Mouse (Mus musculus) adrenal gland, adult (tissue): ENCODE measurements around the gene Tnks2.
"Not testable (repeated sequence)": the region's sequence is repeated elsewhere in the genome, so short reads cannot be mapped to it uniquely, and the experiment has no call there.

Source experiments
- DNase-seq, 2 experiments: peaks; one replicate each; pipeline ENCODE4 v3.0.0; 2022 to 2023; ENCODE audit warnings: low spot score in 1 of 2; ENCODE audit not compliant: inconsistent age in 2 of 2

The Tnks2 gene

GRCm38 (mm10) chr19:36821301-36821700 lies 12.7 kb upstream of the Tnks2 start:
- DNase-seq, result not testable (repeated sequence)

- DNase-seq, result no peak
These were observed 11.3 kb upstream of the Tnks2 start for GRCm38 (mm10) chr19:36822701-36823100.

DNA sequence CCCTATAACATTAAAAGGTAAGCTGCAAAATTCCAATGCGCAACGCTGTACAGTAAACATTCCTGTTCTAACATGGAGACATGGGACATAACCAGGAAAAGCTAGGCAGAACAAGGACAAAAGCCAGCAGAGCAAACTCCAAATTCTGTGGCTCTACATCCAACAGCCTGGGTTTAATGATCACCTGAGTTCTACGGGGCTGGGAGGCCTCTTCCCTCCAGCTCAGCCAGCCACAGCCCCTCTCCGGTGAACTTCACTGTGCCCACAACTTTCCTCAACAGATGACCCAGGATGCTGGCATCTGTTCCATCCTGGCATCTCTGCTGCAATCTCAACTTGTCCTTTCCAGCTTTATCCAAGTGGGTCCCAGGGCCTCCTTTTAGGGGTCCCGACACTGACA lies 6.4 kb upstream of the Tnks2 start:
- DNase-seq, result no peak

DNA sequence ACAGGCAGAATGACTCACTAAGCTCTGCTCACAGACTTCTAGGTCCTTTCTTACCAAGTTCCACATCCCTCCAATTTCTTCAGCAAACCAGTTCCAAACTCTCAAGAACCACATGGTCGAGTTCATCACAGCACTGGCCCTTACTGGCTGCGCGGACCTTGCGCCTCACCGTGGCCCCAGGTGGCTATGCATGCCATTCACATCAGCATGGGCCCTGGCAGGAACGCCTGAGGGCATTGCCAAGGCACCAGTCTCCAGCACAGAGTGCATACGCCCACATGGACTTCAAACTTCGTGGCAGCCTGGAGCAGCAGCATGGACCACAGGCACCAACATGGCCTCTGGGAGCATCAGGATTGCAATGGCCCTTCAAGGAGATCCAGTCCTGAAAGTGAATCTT lies 5.7 kb upstream of the Tnks2 start:
- no peak for DNase-seq

- peak; percentile 19 to 76 for DNase-seq
These were observed 863 bp upstream of the Tnks2 start for GRCm38 (mm10) chr19:36832951-36833787.

DNA sequence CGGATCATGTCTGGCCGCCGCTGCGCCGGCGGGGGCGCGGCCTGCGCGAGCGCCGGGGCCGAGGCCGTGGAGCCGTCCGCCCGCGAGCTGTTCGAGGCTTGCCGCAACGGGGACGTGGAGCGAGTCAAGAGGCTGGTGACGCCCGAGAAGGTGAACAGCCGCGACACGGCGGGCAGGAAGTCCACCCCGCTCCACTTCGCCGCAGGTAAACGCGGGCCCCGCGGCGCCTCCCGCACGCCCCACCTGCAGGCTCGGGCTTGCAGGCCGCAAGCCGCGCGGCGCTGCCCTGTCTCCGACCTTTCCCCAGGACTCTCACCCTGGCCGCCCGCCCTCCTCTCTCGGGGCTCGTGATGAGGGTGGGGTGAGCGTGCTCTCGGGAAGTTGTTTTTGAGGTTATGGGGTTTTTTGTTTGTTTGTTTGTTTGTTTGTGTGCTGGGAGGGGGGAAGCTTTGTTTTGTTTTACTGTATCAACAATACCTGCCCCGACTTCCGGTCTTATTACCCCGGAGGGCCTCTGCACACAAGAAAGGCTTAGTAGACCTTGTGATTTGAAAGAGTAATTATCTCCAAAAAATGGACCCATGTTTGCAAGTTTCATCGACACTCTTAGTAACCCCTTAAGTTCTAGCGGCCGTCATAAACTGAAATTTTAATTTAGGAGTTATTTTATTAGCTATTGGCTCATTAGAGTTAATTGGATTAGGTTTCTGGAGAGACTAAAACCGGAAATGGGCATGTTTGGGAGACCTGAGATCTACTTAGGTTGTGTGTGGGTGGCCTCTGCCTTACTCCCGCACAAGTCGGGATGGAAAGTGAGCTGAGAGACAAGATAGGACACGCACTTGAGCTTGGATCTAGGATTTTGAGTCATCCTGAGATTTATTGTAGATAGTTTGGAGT lies 750 bp downstream of the Tnks2 start:
- peak; percentile 27 to 82 for DNase-seq

DNA sequence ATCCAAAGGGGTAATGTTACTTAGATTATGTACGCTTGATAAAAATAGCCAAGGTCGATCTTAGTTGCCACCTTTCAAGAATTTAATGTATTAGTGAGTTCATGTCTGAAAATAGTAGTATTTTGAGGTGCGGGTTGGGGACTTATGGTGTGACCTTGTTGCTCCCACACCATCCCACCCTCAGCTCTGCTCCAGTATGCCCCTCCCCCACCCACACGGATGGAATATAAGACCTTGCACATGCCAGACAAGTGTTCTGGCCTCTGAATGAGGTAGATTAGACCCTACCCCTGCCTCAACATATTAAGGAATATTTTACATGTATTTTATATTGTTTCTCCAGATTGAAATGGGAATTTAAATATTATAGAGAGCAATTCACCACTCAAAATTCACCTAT lies 2.0 kb downstream of the Tnks2 start:
- peak in 1 of 2 experiments; percentile 51 for DNase-seq

GRCm38 (mm10) chr19:36840301-36840700 lies 6.3 kb downstream of the Tnks2 start:
- DNase-seq, result peak in 1 of 2 experiments; percentile 72

DNA sequence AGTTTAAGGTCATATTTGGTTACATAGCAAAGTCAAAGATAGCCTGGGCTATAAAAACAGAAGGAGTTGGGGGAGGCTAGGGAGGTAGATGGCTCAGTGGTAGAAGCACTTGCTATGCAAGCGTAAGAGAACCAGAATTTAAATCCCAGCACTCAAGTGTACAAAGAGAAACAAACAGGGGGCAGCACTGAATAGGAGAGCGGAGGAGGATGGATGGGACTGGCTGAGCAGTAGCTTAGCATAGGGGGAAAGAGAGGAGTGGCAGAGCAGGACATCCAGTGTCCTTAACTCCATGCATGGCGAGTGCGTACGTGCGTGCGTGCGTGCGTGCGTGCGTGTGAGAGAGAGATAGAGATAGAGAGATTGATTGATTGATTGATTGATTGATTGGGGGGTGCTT lies 9.8 kb downstream of the Tnks2 start:
- no peak for DNase-seq

- DNase-seq, result peak; percentile 64 to 84
These were observed 11.9 kb downstream of the Tnks2 start for GRCm38 (mm10) chr19:36845924-36846323.

GRCm38 (mm10) chr19:36853831-36854230 lies 19.8 kb downstream of the Tnks2 start:
- no peak for DNase-seq

- DNase-seq, result peak; percentile 77 to 83
These were observed 23.8 kb downstream of the Tnks2 start for GRCm38 (mm10) chr19:36857851-36858250.

DNA sequence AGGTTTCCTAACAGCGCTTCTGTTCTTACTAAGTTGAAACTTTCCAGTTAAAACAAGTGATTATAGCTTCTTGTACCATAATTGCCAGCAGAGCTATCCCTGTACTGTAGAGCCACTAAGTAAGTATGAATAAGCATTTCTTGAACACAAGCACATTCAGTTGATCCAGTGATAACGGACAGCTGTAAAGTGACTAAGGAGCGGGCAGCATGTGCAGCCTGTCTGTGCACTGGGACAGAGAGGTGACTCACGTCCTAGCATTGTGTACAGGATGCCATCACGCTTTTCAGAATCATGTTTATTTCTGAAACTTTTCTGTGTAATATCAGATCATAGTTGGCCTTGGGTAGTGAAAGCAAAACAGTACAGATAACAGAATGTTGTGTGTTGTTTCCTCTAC lies 26.4 kb downstream of the Tnks2 start:
- peak; percentile 48 to 56 for DNase-seq

GRCm38 (mm10) chr19:36865905-36866304 lies 31.9 kb downstream of the Tnks2 start:
- DNase-seq, result no peak

DNA sequence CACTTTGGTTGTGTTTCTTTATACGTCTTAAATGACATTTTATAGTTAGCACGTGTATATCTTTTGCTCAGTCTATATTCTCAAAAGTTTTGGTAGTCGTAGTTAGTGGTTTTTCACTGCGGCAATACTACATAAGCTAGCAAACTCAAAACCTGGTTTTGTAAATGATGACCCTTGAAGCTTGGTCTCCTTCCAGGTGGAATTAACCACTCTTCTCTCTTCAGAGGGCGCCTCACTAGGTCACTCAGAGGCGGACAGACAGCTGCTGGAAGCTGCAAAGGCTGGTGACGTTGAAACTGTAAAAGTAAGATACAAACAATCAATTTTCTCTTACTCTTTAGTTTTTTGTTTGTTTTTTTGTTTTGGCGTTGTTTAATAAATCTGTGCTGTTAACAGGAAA lies 33.4 kb downstream of the Tnks2 start:
- DNase-seq, result no peak

DNA sequence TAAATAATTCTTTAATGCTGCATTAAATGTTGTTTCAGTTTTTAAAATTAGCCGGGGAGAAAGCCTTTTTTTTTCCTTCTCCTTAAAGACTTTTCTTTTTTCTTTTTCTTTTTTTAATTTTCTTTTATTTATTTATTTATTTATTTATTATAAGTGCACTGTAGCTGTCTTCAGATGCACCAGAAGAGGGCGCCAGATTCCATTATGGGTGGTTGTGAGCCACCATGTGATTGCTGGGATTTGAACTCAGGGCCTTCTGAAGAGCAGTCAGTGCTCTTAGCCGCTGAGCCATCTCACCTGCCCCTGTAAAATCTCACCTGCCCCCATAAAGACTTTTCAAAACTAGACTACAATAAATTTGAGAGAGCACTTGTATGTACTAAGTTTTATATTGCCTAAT lies 34.6 kb downstream of the Tnks2 start:
- not testable (repeated sequence) for DNase-seq

- no peak for DNase-seq
These were observed 40.6 kb downstream of the Tnks2 start for GRCm38 (mm10) chr19:36874651-36875050.

DNA sequence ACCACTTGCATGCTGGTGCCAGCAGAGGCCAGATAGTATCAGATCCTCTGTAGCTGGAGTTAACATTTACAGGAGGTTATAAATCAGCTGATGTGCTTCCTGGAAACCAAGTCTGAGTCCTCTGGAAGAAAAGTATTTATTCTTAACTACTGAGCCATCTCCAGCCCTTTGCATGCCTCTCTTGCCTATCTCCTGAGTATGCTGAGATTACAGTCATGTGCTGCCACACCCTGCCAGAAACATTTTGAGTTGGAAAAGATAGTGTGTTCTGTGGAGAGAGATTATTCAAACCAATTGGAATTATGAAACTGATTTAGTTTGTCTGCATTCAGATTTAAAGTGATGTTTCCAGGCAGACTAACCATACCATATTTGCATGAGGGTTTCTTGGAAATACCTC lies 43.3 kb downstream of the Tnks2 start:
- DNase-seq, result no peak

DNA sequence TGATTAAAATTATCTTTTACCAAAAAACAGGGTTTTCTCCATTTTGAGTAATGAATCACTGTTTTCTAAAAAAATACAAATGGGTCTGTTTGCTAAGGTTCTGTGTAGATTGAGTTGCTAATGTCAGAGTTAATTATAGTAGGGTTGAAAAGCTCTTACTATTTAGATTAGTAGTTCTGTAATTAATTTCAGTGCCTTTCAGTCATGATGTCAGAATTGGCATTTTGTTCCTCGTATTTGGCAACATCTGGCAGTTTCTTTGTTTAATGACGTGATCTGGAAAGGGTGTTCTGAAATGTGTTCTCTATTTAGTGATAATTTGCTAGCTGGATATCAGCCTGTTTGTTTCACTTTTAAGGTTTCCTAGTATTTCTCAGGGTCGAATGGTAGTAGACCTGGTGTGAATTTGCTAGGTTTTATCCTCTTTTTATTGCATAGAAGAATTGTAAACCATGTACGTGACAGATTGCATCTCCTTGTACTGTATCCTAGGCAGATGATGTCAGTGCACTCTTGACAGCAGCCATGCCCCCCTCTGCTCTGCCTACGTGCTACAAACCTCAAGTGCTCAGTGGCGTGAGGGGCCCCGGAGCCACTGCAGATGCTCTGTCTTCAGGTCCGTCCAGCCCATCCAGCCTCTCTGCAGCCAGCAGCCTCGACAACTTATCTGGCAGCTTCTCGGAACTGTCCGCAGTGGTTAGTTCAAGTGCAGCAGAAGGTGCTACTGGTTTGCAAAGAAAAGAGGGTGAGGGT lies 44.9 kb downstream of the Tnks2 start:
- no peak for DNase-seq

GRCm38 (mm10) chr19:36883119-36883518 lies 49.1 kb downstream of the Tnks2 start:
- DNase-seq, result peak in 1 of 2 experiments; percentile 50

DNA sequence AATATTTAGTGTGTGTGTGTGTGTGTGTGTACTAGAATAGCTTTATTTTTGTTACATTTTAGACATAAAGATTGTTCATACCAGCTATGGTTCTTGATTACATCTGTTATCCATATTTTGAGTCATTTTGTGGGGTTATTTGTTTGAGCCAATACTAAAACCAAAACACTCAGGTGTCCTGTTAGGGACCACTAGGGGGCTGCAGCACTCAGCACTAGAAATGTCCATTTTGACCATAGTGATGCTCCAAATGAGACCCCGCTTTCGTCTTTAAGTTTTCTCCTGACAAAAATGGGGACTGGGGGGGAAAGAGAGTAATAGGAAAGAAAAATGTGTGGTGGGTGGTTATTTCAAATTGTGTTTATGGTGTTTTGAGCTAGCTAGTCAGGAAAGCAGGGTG lies 52.3 kb downstream of the Tnks2 start:
- no peak for DNase-seq
